Mouse (Mus musculus) R1 (cell line): ENCODE measurements at regions not wholly inside any gene's neighbourhood (a gene's known extent, or its start where the extent isn't known, plus 50 kb on each side); places are given as distances from the start of the nearest gene placed in this dataset.
"Not testable (repeated sequence)": the region's sequence is repeated elsewhere in the genome, so short reads cannot be mapped to it uniquely, and the experiment has no call there.

ENCODE experiments used
- DNase-seq: peaks from one replicate; pipeline ENCODE4 v3.0.0-alpha.2; 2018; ENCODE audit warnings: low read depth, low spot score

DNA sequence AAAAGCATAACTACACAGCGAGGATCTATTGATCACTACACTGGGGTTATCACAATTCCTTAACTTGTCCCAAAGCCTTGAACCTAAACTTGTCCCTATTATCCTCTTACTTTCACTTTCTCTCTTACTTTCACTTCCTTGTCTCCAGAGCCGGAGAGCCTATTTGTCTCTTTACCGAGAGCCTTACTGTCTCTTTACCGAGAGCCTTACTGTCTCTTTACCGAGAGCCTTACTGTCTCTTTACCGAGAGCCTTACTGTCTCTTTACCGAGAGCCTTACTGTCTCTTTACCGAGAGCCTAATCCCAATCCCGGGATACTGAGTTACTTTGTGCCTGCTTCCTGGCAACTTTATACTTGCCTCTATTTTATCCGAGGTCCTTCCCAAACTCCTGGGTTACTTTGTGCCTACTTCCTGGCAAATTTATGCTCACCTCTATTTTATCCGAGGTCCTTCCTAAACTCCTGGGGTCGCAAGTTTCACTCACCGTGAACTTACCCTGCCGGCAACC, 335.3 kb upstream of the Ccng1 start:
- not testable (repeated sequence) for DNase-seq

DNA sequence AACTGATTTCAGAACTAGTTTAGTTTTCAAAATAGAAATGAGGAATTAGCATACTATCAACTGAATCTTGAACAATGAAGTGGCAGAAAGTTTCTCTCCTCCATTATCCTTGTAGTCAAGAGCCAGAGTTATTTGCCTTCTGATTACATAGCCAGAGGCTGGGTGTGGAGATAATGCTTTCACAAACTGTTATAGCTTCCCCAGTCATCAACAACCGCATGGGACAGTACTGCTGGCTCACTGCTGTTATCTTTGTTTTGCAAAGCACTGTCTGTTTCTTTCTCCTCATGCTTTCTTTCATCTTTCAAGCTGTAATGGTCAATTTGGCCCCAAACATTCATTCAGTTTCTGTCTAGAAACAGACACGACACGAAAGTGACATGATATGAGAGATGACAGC, 308.5 kb upstream of the Ccng1 start:
- DNase-seq, result no peak

DNA sequence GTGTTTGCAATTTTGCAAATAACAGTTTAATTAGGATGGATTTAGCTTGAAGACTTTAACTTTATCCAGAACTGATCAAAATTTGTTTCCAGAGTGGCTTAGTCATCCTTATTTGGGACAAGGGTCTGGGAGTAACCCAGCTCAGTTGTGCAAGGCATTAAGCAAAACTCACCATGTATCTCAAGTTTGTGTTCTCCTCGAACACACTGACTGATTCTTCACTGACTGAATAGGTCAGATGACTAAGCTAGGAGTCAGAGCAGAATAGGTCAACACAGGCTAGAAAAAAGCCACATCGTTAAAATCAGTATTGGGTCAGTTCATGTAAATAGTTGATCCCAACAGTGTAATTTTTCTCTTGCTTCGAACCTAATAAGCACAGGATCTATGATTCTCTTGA, 302.7 kb upstream of the Ccng1 start:
- no peak for DNase-seq

DNA sequence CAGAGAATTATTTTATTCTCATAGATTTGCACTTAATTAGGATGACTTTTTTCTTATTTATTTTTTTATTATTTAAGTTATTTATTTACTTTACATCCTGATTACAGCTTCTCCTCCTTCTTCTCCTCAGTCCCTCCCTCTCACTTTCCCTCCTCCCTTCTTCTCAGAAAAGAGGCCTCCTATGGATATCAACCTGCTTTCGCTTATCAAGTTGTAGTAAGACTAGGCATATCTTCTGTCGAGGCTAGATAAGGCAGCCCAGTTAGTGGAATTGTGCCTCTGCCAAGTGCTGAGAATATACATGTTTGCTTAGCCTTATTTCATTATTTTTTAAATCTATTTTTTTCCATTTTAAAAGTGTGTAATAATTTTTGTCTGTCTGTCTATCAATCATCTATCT, 274.9 kb upstream of the Ccng1 start:
- DNase-seq, result no peak

DNA sequence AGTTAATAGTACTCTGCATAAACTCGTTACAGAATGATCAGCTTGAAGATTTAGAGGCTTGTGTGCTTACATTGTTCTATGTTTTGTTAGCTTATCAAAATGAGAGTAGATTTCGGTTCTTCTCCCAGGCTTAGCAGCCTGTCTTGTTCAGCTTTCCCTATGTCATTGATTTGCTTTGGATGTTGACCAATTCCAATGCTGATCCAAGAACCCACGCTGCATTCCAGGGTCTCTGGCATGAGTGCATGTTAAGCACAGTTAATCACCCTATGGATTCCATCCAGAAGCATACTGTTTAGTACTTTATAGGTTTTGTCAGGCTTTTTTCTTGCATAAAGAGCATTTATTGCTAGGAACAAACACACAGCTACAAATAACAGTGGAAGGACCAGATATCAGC, 255.0 kb upstream of the Ccng1 start:
- no peak for DNase-seq

DNA sequence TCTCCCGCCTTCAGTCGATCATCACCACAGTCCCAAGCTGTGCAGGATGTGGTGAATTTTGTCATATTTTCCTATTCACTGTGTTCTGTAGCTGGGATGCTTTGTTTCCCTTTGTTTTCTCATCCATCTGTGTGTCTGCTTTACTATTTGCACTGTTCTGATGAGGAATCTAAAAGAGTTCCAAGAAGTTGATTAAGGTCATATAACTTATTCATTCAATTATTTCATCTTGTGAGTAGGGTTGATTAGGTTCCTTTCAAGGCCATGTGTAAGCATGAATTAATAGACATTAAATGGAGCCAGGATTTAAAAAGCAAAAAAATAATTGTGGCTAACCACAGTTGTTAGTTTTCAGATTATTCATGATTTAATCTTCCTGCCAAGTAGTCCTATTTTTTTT, 217.7 kb upstream of the Ccng1 start:
- no peak for DNase-seq

DNA sequence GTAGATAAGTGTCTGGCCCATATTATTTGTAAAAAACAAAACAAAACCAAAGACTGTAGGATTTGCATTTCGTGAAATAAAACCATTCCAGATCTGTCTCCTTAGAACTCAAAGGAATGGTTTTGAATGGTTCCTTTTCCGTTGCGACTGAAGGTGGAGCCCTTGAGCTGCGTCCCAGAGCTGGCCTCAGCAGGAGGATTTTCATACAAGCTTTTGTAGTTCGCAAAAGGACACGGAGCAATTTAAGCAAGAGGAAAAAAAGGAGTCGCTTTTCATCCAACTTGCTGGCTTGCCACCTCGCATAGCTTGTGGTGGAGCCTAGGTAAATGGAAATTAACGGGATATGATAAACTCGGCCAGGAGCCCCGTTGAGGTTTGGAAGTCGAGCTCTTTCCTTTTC, 172.1 kb upstream of the Ccng1 start:
- DNase-seq, result peak; percentile 50

DNA sequence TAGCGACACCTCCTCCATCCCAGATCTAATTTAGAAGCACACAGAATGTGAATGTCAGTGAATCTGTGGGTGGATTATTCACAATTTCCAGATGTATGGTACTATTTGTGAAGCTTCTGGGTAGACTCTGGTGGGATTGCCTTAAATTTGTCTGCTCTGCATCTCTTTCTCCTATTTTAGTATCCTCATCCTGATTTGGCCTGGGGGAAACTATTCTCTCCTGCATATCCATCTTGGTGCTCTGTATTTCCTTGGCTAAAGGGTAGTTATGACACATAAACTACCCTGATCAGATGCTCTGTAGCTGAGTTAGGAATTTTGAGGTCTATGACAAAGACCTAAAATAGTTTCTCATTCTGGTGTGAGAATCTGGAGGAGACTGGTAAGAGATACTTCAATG, 136.4 kb upstream of the Ccng1 start:
- DNase-seq, result no peak

DNA sequence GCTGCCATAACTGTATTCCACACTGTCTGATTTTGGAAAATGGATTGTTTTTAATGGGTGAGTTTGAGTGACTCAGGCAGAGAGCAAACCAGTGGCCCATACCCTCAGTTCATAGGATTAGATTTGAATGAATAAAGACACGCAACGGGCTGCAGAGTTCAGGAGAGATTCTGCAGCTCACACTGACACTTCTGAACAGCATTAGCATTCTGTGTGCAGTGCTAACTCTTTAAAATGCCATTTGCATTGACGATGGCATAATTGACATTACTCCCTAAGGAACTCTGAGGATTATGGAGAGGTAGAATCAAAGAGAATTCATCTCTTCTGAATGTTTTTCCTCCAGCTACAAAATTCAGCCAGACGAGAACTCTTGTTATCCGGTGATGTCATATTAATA, 129.4 kb upstream of the Ccng1 start:
- no peak for DNase-seq

DNA sequence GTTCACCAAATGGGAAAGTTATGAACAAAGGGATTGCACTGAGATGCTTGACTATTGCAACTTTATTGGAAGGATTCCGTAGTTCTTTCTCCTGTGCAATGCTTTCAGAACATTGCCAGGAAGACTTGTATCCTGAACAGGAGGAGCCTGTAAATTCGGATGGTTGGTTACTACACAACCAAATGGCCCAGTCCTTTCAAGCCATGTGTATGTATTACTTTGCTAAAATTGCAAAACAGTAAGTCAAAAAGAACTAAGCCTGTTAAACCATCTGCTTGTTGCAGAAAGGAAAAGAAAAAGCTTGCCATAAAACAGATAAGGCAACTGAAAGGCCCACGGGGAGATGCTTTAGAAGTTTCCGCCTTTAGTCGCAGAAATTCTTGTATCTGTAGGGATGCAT, 124.5 kb upstream of the Ccng1 start:
- no peak for DNase-seq

DNA sequence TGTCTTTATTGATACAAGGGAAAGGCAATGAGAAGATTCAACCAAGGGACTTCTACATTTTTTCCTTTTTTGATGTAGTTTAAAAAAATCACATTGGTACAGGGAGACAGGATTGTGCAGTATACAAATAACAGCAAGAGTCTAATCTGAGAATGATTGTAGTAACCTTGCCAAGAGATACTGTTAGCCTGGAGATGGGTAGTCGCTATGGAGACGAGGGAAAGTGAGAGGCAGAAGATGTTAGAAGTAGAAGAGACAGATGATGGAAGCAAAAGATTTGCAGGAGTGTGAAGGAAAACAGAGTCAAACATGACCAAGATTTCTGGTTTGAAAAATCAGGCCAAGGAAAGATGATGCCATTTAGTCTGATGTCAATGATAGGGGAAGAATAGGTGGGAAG, 117.9 kb upstream of the Ccng1 start:
- DNase-seq, result no peak

DNA sequence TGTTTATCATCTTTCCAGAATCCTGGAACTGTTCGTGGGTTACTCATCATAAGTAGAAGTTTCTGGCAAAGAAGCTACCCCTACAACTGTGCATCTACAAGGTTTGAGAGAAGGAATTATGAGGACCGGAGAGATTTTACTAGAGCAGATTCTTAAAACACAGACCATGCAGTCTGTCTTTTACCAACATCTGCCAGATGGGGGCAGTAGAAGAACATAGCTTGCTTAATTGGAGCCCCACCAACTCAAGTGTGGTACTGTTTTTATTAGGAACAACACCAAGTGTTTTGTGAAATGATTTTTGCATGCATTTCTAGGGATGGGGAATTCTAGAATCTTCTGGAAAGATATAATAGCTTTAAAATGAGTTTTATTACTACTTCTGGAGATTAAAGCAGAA, 110.6 kb upstream of the Ccng1 start:
- DNase-seq, result peak; percentile 61

DNA sequence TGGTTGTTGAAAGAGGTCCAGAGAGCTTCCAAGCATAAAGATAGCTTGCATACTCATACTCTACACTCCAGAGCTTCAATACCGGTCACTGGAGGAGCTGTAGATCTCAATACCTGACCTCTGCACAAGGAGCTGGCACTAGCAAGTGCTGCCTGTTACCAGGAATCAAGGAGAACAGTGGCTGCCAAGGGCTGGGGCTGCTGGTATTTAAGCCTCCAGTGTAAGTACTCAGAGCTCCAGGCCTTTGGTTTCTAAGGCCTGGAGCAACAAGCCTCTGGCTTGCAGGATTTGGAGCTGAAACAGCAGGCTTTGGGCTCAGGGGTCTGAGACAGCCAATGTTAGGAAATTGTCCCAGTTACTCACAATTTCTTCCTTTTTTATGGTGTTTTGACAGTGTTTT, 96.2 kb upstream of the Ccng1 start:
- no peak for DNase-seq

DNA sequence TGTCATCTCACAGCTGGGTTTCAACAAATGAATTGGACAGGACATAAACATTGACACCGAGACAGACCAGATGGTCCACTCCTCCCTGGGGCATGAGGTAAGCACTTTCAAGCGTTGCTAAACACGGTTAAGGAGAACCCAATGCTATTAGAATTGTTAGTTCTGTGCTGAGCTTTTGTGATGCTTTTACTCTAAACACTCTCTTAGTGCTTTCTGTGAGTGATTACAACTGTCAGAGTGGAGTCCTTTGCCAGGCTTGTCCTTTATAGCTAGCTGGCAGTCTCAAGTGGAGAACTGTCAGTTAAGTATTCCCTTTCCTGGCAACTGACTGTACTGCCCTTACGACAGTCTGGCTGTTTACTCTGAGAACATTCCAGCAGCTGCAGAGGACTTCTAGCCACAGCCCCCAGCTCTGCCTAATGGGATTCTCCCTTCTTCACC, 95.6 kb upstream of the Ccng1 start:
- no peak for DNase-seq

DNA sequence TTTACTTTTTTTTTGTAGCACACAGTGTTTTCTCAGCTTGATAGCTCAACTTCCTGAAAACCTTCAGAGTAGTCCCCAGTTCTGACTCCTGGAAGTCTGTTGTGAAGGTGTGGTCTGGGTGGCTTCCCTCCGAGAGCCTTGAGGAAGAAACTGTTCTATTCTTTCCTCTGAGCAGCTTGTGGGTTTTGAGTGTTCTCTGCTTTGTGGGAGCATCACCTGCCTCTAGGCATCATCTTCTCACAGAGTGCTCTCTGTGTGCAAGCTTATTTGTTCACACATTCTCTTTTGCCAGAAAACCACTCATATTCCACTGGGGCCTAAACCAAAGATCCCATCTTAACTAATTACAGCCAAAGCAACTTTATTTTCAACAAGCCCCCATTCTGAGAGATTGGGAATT, 91.5 kb upstream of the Ccng1 start:
- no peak for DNase-seq

DNA sequence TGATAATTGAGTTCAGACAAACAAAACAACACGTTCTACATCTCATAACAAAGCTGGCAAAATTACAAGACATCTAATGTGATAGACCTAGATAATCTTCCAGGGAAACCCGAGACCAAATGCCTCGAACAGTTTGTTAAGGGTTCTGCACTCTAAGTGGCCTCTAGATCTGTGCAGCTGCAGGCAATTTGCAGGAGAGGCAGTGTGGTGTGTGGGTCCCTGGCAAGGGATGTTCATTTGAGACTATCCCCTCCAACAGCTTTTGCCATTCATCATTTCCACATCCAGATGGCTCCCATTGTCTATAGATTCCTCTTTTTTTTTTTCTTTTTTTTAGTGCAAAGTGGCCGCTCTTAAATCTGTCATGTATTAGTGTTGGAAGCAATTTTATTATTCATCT, 80.3 kb upstream of the Ccng1 start:
- no peak for DNase-seq
